Mouse (Mus musculus) heart, postnatal 0 days (tissue): ENCODE data around the gene Adipoq.

Source experiments
- CTCF ChIP-seq: IDR thresholded peaks from 2 replicates; pipeline ENCODE4 v1.5.1; 2016; ENCODE audit warnings: antibody characterized with exemption, control low read depth, low read depth
- EP300 ChIP-seq: IDR thresholded peaks from 2 replicates; pipeline ENCODE4 v1.6.1; 2016; ENCODE audit warnings: antibody characterized with exemption, low read depth

- no peak for TF ChIP-seq CTCF
- no peak for TF ChIP-seq EP300
Measured at GRCm38 (mm10) chr16:23167079-23167478, 20.7 kb downstream of the Adipoq start.
